Mouse (Mus musculus) gastrocnemius, adult 2 months (tissue): ENCODE measurements around the gene Cope. TPM values are rescaled to one million over a fixed set of nuclear protein-coding genes. Genes with fewer than 3 reads are reported as not detected.

Experiments
- DNase-seq: peaks from one replicate; pipeline ENCODE4 v3.0.0; 2022
- H3K27ac ChIP-seq: fragments of 200-600 bp; 2 replicates; pipeline ENCODE4 v1.8.1; 2022; ENCODE audit warnings: mild to moderate bottlenecking
- H3K4me3 ChIP-seq: fragments of 200-600 bp; 2 replicates; pipeline ENCODE4 v1.8.1; 2022; ENCODE audit warnings: mild to moderate bottlenecking, moderate library complexity
- CTCF ChIP-seq: fragments of 200-600 bp; IDR thresholded peaks from 2 replicates; pipeline ENCODE4 v1.8.1; 2022; ENCODE audit warnings: antibody characterized with exemption, mild to moderate bottlenecking, moderate library complexity
- intact Hi-C: fragments of 180-260 bp; cut with DNase I; formaldehyde crosslinking; loops from one replicate; pipeline ENCODE4 v1.15.1; 2025
- long read RNA-seq, 2 experiments: library from polyadenylated mRNA; stranded (forward); transcript quantifications; one replicate each; pipeline ENCODE4 v2.0.0; 2021
- total RNA-seq, 2 experiments: library from RNA; stranded (reverse); gene quantifications; 2 replicates each; pipeline ENCODE4 v1.2.3; 2021

Gene Cope
- total RNA-seq = 100 to 1,000 TPM; 118 to 128 TPM
- long read RNA-seq, experiment 1, transcript Cope-201 (10 exons, 1,300 nt) = major isoform, 238 of 256 reads
- long read RNA-seq, experiment 1, partial matches to known transcripts = 6 of 256 reads
- long read RNA-seq, experiment 1, other reads (novel, unspliced or antisense) = 12 of 256 reads
- long read RNA-seq, experiment 2, transcript Cope-201 (10 exons, 1,300 nt) = major isoform, 206 of 221 reads
- long read RNA-seq, experiment 2, partial matches to known transcripts = 5 of 221 reads
- long read RNA-seq, experiment 2, other reads (novel, unspliced or antisense) = 9 of 221 reads

GRCm38 (mm10) chr8:70302358-70302890 lies at the start of gene Cope, which contains the start of gene Ddx49:
Cope (plus strand) TSS chr8:70302518.
Ddx49 (minus strand) TSS chr8:70302489.
- DNase-seq = peak; percentile 95
- Histone ChIP-seq H3K27ac (peak within 1 kb of the TSS; percentile 94), H3K4me3 (peak within 1 kb of the TSS; percentile 93)
- intact Hi-C loops = no loop called here
- no peak for TF ChIP-seq CTCF

DNA sequence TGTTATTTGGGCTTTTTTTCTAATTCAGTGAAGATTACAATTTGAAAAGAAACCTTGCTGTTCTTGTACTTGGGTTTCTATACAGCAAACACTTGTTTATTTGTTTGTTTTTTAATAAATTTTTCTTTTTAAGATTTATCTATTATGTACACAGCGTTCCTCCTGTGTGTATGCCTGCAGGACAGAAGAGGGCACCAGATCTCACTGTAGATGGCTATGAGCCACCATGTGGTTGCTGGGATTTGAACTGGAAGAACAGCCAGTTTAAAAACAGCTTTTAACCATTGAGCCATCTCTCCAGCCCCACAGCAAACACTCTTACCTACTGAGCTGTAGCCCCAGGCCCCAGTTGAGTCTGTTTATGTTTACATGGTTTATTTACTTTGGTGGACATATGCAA lies 47.7 kb upstream of the Cope start:
- Histone ChIP-seq H3K27ac (no peak overlapping the region), H3K4me3 (no peak overlapping the region)
- intact Hi-C loops = no loop called here
- peak; percentile 27; the same call in 1 of the 2 replicates for TF ChIP-seq CTCF
- no peak for DNase-seq

DNA sequence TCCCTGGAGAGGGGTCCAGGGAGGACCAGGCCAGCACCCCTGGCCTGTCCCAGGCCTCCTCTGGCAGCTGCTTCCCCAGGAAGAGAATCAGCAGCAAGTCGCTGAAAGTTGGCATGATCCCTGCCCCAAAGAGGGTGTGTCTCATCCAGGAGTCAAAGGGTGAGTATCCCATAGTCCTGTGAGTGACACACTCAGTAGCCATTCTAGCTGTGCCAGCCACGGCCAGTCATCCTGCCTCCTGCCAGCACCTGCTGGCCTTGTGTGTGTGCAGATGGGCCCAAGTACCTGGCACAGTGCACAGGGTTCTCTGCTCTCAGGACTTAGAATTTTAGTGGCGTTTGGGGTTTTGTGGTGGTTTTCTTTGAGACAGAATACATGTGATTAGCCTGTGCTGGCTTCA lies 44.9 kb upstream of the Cope start:
- TF ChIP-seq CTCF = no peak
- peak; percentile 27 for DNase-seq
- no peak overlapping the region for H3K4me3 ChIP-seq
- intact Hi-C loops = no loop called here
- H3K27ac ChIP-seq = no peak overlapping the region

- H3K4me3 ChIP-seq = no peak overlapping the region
- no peak overlapping the region for H3K27ac ChIP-seq
- no peak for TF ChIP-seq CTCF
- DNase-seq = no peak
- intact Hi-C loops = no loop called here
Measured at GRCm38 (mm10) chr8:70258600-70258999, 43.7 kb upstream of the Cope start.

- TF ChIP-seq CTCF = no peak
- no peak overlapping the region for H3K27ac ChIP-seq
- H3K4me3 ChIP-seq = no peak overlapping the region
- DNase-seq = no peak
- intact Hi-C loops = no loop called here
Measured at GRCm38 (mm10) chr8:70259043-70259442, 43.3 kb upstream of the Cope start.

DNA sequence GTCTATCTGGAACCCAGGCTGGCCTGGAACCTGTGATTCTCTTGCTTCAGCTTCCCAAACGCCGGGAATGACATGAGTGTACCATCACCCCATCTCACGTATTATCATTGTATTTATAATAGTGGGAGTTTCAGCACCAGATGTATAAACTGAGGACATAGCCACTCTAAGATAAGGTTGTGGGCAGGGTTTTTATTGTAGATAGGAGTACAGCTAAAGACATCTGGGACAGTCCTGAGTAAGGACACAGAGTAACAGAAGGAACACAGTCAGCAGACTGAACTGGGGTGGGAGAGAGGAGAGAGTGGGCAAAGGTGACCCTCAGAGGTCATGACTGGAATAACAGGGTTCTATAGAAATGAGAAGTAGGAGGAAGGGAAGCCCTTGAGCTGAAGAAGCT lies 34.6 kb upstream of the Cope start:
- no peak for TF ChIP-seq CTCF
- intact Hi-C loops = no loop called here

DNA sequence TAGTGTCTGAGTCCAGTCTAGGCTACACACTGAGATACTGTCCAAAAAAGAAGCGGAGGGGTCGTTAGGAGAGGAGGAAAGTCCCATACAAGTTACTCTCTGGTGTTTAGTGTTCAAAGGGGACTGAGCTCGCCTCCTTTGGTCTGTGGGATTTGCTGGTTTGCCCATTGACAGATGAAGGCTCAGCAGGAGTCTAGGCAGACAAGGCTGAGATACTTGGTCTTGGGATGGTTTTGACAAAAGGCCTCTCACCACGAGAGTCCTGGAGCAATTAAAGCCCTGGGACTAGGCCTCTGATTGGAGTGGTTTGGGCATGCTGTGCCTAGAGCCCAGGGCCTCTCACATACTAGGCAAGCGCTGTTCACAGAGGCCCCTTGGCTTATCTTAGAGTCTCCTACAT lies 34.0 kb upstream of the Cope start:
- TF ChIP-seq CTCF = no peak
- intact Hi-C loops = no loop called here
- DNase-seq = no peak
- H3K27ac ChIP-seq = no peak overlapping the region
- H3K4me3 ChIP-seq = no peak overlapping the region

More for the DNA sequence above, 34.6 kb upstream of the Cope start:
- no peak overlapping the region for H3K4me3 ChIP-seq
- no peak overlapping the region for H3K27ac ChIP-seq
- no peak for DNase-seq

- Histone ChIP-seq H3K27ac (0 out of 2 replicates have a peak overlapping the region, but pooled peaks have one; percentile 35), H3K4me3 (no peak overlapping the region)
- intact Hi-C loops = no loop called here
- TF ChIP-seq CTCF = peak; percentile 52
- DNase-seq = no peak
Measured at GRCm38 (mm10) chr8:70268799-70269565, 33.3 kb upstream of the Cope start.

DNA sequence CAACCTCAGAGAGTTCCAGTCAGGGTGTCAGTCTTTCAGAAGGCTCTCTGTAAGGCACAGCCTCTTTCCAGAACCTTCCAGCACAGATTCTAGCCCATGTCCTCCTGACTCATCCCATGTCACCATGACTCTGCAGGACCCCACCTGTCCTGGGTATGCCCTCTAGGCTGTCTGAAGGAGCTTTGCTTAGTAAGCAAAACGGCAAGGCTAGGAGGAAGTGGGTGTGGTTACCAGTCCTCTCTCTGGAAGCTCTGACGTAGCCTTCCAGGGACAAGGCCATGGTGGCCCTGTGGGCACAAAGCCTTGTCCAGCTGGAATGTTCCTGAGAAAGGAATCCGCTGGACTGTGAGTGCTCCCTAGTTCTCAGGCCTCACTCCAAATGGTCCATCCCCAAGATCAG lies 29.4 kb upstream of the Cope start:
- no peak for DNase-seq
- TF ChIP-seq CTCF = no peak
- Histone ChIP-seq H3K27ac (no peak overlapping the region), H3K4me3 (no peak overlapping the region)
- intact Hi-C loops = no loop called here

DNA sequence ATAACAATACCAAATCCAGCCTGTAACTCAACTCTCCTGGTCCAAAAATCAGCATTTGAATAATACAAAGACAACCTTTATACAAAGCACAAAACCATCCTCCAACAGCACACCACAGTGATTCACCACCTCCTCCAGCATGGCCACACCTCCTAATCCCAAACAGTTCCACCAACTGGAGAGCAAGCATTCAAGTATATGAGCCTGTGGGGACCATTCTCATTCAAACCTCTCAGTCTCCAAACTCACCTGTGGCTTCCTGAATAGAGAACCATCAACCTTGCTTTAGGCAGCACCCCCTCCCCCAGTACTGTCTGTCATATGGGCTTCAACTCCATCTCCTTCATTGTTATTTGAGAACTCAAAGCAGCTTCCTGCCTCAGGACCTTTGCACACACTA lies 28.0 kb upstream of the Cope start:
- no peak overlapping the region for H3K27ac ChIP-seq
- intact Hi-C loops = no loop called here

GRCm38 (mm10) chr8:70276476-70276875 lies 25.8 kb upstream of the Cope start:
- intact Hi-C loops = no loop called here
- Histone ChIP-seq H3K27ac (peak overlapping the region; percentile 20; the same call in 1 of the 2 replicates), H3K4me3 (no peak overlapping the region)
- DNase-seq = no peak
- TF ChIP-seq CTCF = no peak

More for the DNA sequence above, 28.0 kb upstream of the Cope start:
- no peak overlapping the region for H3K4me3 ChIP-seq
- DNase-seq = no peak
- no peak for TF ChIP-seq CTCF

DNA sequence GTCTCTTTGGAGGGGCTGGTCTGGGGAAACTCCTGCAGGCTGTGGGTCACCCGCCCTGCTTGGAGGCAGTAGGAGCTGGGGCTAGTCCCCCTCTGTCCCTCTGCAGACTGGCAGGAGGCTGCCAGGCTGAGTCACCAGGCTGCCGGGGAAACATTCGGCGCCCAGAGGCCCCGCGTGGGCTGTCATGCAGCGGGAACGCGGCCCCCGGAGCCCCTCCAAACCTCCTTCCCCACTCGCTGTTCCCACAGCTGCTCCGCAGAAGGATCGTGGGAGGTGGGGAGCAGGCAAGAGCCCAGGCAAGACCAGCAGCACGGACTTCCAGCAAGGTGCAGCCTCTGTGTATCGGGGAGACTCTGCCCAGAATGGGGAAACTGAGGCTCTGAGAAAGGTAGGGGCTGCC lies 24.1 kb upstream of the Cope start:
- DNase-seq = no peak
- no peak for TF ChIP-seq CTCF
- Histone ChIP-seq H3K4me3 (no peak overlapping the region), H3K27ac (no peak overlapping the region)
- intact Hi-C loops = no loop called here

GRCm38 (mm10) chr8:70279266-70279665 lies 23.1 kb upstream of the Cope start:
- no peak for TF ChIP-seq CTCF
- DNase-seq = no peak
- Histone ChIP-seq H3K4me3 (no peak overlapping the region), H3K27ac (peak overlapping the region; percentile 31)
- intact Hi-C loops = no loop called here
